Mouse (Mus musculus): ENCODE data around the gene Glrb. TPM values are rescaled to one million over a fixed set of nuclear protein-coding genes. Genes with fewer than 3 reads are reported as not detected.

Glrb gene
- polyA plus RNA-seq, 1 experiment = 0.08 TPM

- DNase-seq (ENCODE audit: low read depth in 1 of 2, low spot score in 2 of 2) = no peak
- H3K4me3 ChIP-seq (ENCODE audit: extremely low read depth, insufficient read depth, insufficient read length) = no peak overlapping the region
- H3K27me3 ChIP-seq (ENCODE audit: control insufficient read depth, insufficient read depth, low read length) = no peaks in the 10 kb centered on the region
- H3K36me3 ChIP-seq (ENCODE audit: control insufficient read depth, insufficient read depth, low read length) = no peaks in the 10 kb centered on the region
- 86% methylated on average over 5 of the region's 5 CpGs for WGBS
- no peak for TF ChIP-seq POLR2A (IDR thresholded peaks at IDR 0.05; ENCODE audit: low read depth, low read length)
- no peak for TF ChIP-seq CTCF (IDR thresholded peaks at IDR 0.05; ENCODE audit: extremely low read depth, insufficient read depth, insufficient read length, insufficient replicate concordance)
- H3K4me1 ChIP-seq (ENCODE audit: control insufficient read depth, insufficient read depth, insufficient read length) = no peaks in the 10 kb centered on the region
- no peak overlapping the region for H3K27ac ChIP-seq (ENCODE audit: insufficient read depth, low read length)
Measured at GRCm38 (mm10) chr3:80874081-80874480, 39.4 kb downstream of the Glrb start.

GRCm38 (mm10) chr3:80871472-80872171 lies 41.8 kb downstream of the Glrb start:
- Histone ChIP-seq H3K27ac (ENCODE audit: insufficient read depth, low read length) (no peak overlapping the region), H3K36me3 (ENCODE audit: control insufficient read depth, insufficient read depth, low read length) (no peaks in the 10 kb centered on the region), H3K4me1 (ENCODE audit: control insufficient read depth, insufficient read depth, insufficient read length) (no peaks in the 10 kb centered on the region), H3K27me3 (ENCODE audit: control insufficient read depth, insufficient read depth, low read length) (no peaks in the 10 kb centered on the region), H3K4me3 (ENCODE audit: extremely low read depth, insufficient read depth, insufficient read length) (no peak overlapping the region)
- TF ChIP-seq POLR2A (IDR thresholded peaks at IDR 0.05; ENCODE audit: low read depth, low read length) = no peak
- no peak for TF ChIP-seq CTCF (IDR thresholded peaks at IDR 0.05; ENCODE audit: extremely low read depth, insufficient read depth, insufficient read length, insufficient replicate concordance)
- DNase-seq (ENCODE audit: low read depth in 1 of 2, low spot score in 2 of 2) = no peak
- WGBS = 89% methylated on average over 1 of the region's 1 CpGs

GRCm38 (mm10) chr3:80867328-80867727 lies 46.1 kb downstream of the Glrb start:
- WGBS = 84% methylated on average over 3 of the region's 3 CpGs
- Histone ChIP-seq H3K4me1 (ENCODE audit: control insufficient read depth, insufficient read depth, insufficient read length) (no peaks in the 10 kb centered on the region), H3K36me3 (ENCODE audit: control insufficient read depth, insufficient read depth, low read length) (no peaks in the 10 kb centered on the region), H3K27me3 (ENCODE audit: control insufficient read depth, insufficient read depth, low read length) (no peaks in the 10 kb centered on the region), H3K27ac (ENCODE audit: insufficient read depth, low read length) (no peak overlapping the region), H3K4me3 (ENCODE audit: extremely low read depth, insufficient read depth, insufficient read length) (no peak overlapping the region)
- DNase-seq (ENCODE audit: low read depth in 1 of 2, low spot score in 2 of 2) = no peak
- TF ChIP-seq CTCF (IDR thresholded peaks at IDR 0.05; ENCODE audit: extremely low read depth, insufficient read depth, insufficient read length, insufficient replicate concordance) (no peak), POLR2A (IDR thresholded peaks at IDR 0.05; ENCODE audit: low read depth, low read length) (no peak)

GRCm38 (mm10) chr3:80852912-80853507 lies 60.5 kb downstream of the Glrb start:
- 78% methylated on average over 3 of the region's 3 CpGs for WGBS

GRCm38 (mm10) chr3:80850947-80851346 lies 62.5 kb downstream of the Glrb start:
- H3K27me3 ChIP-seq (ENCODE audit: control insufficient read depth, insufficient read depth, low read length) = no peaks in the 10 kb centered on the region
- no peak for DNase-seq (ENCODE audit: low read depth in 1 of 2, low spot score in 2 of 2)
- no peak overlapping the region for H3K4me3 ChIP-seq (ENCODE audit: extremely low read depth, insufficient read depth, insufficient read length)
- no peaks in the 10 kb centered on the region for H3K4me1 ChIP-seq (ENCODE audit: control insufficient read depth, insufficient read depth, insufficient read length)
- WGBS = 90% methylated on average over 10 of the region's 10 CpGs
- H3K27ac ChIP-seq (ENCODE audit: insufficient read depth, low read length) = no peak overlapping the region
- TF ChIP-seq CTCF (IDR thresholded peaks at IDR 0.05; ENCODE audit: extremely low read depth, insufficient read depth, insufficient read length, insufficient replicate concordance) (no peak), POLR2A (IDR thresholded peaks at IDR 0.05; ENCODE audit: low read depth, low read length) (no peak)
- no peaks in the 10 kb centered on the region for H3K36me3 ChIP-seq (ENCODE audit: control insufficient read depth, insufficient read depth, low read length)

More at GRCm38 (mm10) chr3:80852912-80853507, 60.5 kb downstream of the Glrb start:
- no peak for DNase-seq (ENCODE audit: low read depth in 1 of 2, low spot score in 2 of 2)
- no peak overlapping the region for H3K4me3 ChIP-seq (ENCODE audit: extremely low read depth, insufficient read depth, insufficient read length)
- H3K4me1 ChIP-seq (ENCODE audit: control insufficient read depth, insufficient read depth, insufficient read length) = no peaks in the 10 kb centered on the region
- H3K36me3 ChIP-seq (ENCODE audit: control insufficient read depth, insufficient read depth, low read length) = no peaks in the 10 kb centered on the region
- no peak for TF ChIP-seq CTCF (IDR thresholded peaks at IDR 0.05; ENCODE audit: extremely low read depth, insufficient read depth, insufficient read length, insufficient replicate concordance)
- TF ChIP-seq POLR2A (IDR thresholded peaks at IDR 0.05; ENCODE audit: low read depth, low read length) = no peak
- H3K27ac ChIP-seq (ENCODE audit: insufficient read depth, low read length) = no peak overlapping the region
- H3K27me3 ChIP-seq (ENCODE audit: control insufficient read depth, insufficient read depth, low read length) = no peaks in the 10 kb centered on the region

- Histone ChIP-seq H3K27ac (ENCODE audit: insufficient read depth, low read length) (no peak overlapping the region), H3K27me3 (ENCODE audit: control insufficient read depth, insufficient read depth, low read length) (no peaks in the 10 kb centered on the region), H3K36me3 (ENCODE audit: control insufficient read depth, insufficient read depth, low read length) (no peaks in the 10 kb centered on the region), H3K4me1 (ENCODE audit: control insufficient read depth, insufficient read depth, insufficient read length) (no peaks in the 10 kb centered on the region), H3K4me3 (ENCODE audit: extremely low read depth, insufficient read depth, insufficient read length) (no peak overlapping the region)
- no peak for TF ChIP-seq POLR2A (IDR thresholded peaks at IDR 0.05; ENCODE audit: low read depth, low read length)
- TF ChIP-seq CTCF (IDR thresholded peaks at IDR 0.05; ENCODE audit: extremely low read depth, insufficient read depth, insufficient read length, insufficient replicate concordance) = no peak
- WGBS = 83% methylated on average over 2 of the region's 2 CpGs
- DNase-seq (ENCODE audit: low read depth in 1 of 2, low spot score in 2 of 2) = no peak
Measured at GRCm38 (mm10) chr3:80845634-80846033, 67.8 kb downstream of the Glrb start.

GRCm38 (mm10) chr3:80839845-80840244 lies 73.6 kb downstream of the Glrb start:
- Histone ChIP-seq H3K4me1 (ENCODE audit: control insufficient read depth, insufficient read depth, insufficient read length) (no peaks in the 10 kb centered on the region), H3K4me3 (ENCODE audit: extremely low read depth, insufficient read depth, insufficient read length) (no peak overlapping the region), H3K27ac (ENCODE audit: insufficient read depth, low read length) (no peak overlapping the region), H3K27me3 (ENCODE audit: control insufficient read depth, insufficient read depth, low read length) (no peaks in the 10 kb centered on the region), H3K36me3 (ENCODE audit: control insufficient read depth, insufficient read depth, low read length) (no peaks in the 10 kb centered on the region)
- TF ChIP-seq CTCF (IDR thresholded peaks at IDR 0.05; ENCODE audit: extremely low read depth, insufficient read depth, insufficient read length, insufficient replicate concordance) (no peak), POLR2A (IDR thresholded peaks at IDR 0.05; ENCODE audit: low read depth, low read length) (no peak)
- 78% methylated on average over 5 of the region's 5 CpGs for WGBS
- no peak for DNase-seq (ENCODE audit: low read depth in 1 of 2, low spot score in 2 of 2)

Data from spleen, adult 2 months (tissue).